Mouse (Mus musculus) neural tube, embryonic 12.5 days (tissue): ENCODE measurements at regions not wholly inside any gene's neighbourhood (a gene's known extent, or its start where the extent isn't known, plus 50 kb on each side); places are given as distances from the start of the nearest gene placed in this dataset.

Experiments used
- ATAC-seq: fragments of 200-750 bp; cut with Nextera tagmentation; 2 replicates; pipeline ENCODE4 v1.8.0; 2017; ENCODE audit warnings: low read depth, mild to moderate bottlenecking, moderate TSS enrichment, moderate library complexity; ENCODE audit not compliant: low FRiP score
- H3K27ac ChIP-seq: fragments of 300-500 bp; sonication (generic); 2 replicates; pipeline ENCODE4 v1.5.1; 2016
- H3K27me3 ChIP-seq: fragments of 300-500 bp; sonication (generic); replicated peaks from 2 replicates; pipeline ENCODE4 v1.6.1; 2016; ENCODE audit warnings: mild to moderate bottlenecking
- H3K36me3 ChIP-seq: fragments of 300-500 bp; sonication (generic); 2 replicates; pipeline ENCODE4 v1.6.1; 2016; ENCODE audit warnings: mild to moderate bottlenecking
- H3K4me1 ChIP-seq: fragments of 300-500 bp; sonication (generic); 2 replicates; pipeline ENCODE4 v1.6.1; 2016
- H3K4me2 ChIP-seq: fragments of 300-500 bp; sonication (generic); replicated peaks from 2 replicates; pipeline ENCODE4 v1.6.1; 2016; ENCODE audit warnings: mild to moderate bottlenecking
- H3K4me3 ChIP-seq: fragments of 300-500 bp; sonication (generic); 2 replicates; pipeline ENCODE4 v1.5.1; 2016
- H3K9ac ChIP-seq: fragments of 300-500 bp; sonication (generic); 2 replicates; pipeline ENCODE4 v1.6.1; 2016; ENCODE audit warnings: mild to moderate bottlenecking
- H3K9me3 ChIP-seq: fragments of 300-500 bp; sonication (generic); 2 replicates; pipeline ENCODE4 v1.6.1; 2016; ENCODE audit warnings: mild to moderate bottlenecking
- WGBS: fragments of 180-500 bp; shearing (Covaris S2); methylation state at CpG from one replicate; pipeline ENCODE4 v1.1.7; 2016; 5-methylcytosine and 5-hydroxymethylcytosine counted together

- Histone ChIP-seq H3K9ac (0 out of 2 replicates have a peak overlapping the region, but pooled peaks have one; percentile 13), H3K36me3 (no peaks in the 10 kb centered on the region), H3K9me3 (no peaks in the 10 kb centered on the region), H3K4me3 (no peak overlapping the region), H3K4me2 (peak overlapping the region; percentile 48), H3K27ac (no peak overlapping the region), H3K4me1 (peaks cover 37% of the 10 kb centered on the region), H3K27me3 (peaks cover 6% of the 10 kb centered on the region; the same call in 1 of the 2 replicates)
- WGBS: 11% methylated on average over 15 of the region's 15 CpGs
- peak; percentile 69; the same call in 1 of the 2 replicates for ATAC-seq
These were observed 58.6 kb downstream of the Mrm1 start for GRCm38 (mm10) chr11:84760622-84761196.

DNA sequence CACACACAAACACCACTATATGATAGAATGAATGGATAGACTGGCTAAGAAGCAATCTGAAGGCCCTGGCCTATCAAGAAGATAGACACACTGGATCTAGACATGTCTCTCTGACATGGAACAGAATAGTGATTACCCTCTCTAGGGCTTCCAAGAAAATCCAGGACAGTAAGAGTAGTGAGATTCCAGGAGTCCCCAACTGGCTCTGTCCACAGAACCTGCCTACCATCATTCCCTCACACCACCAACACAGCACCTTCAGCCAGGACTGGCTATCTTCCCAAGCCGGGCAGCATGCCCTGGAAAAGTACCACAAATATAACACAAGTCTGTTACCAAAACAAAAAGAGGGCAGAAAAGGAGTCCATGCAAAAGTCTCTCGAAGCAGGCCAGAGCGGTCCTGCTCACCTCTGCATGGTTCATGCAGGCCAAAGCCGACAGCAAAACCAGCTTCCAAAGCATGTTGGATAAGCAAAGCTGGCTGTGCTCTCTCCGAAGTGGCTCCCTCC, 59.8 kb downstream of the Mrm1 start:
- Histone ChIP-seq H3K4me3 (no peak overlapping the region), H3K27me3 (peaks cover 6% of the 10 kb centered on the region; the same call in 1 of the 2 replicates), H3K36me3 (no peaks in the 10 kb centered on the region), H3K9me3 (no peaks in the 10 kb centered on the region), H3K27ac (no peak overlapping the region), H3K9ac (no peak overlapping the region), H3K4me2 (no peak overlapping the region), H3K4me1 (peaks cover 27% of the 10 kb centered on the region)
- no peak for ATAC-seq
- 92% methylated on average over 5 of the region's 5 CpGs for WGBS

GRCm38 (mm10) chr11:84752007-84752406, 67.3 kb downstream of the Mrm1 start:
- Histone ChIP-seq H3K4me2 (no peak overlapping the region), H3K27me3 (no peaks in the 10 kb centered on the region), H3K4me1 (peaks cover 7% of the 10 kb centered on the region; the same call in 1 of the 2 replicates), H3K9ac (no peak overlapping the region), H3K27ac (no peak overlapping the region), H3K9me3 (no peaks in the 10 kb centered on the region), H3K4me3 (no peak overlapping the region), H3K36me3 (no peaks in the 10 kb centered on the region)
- 76% methylated on average over 6 of the region's 6 CpGs for WGBS
- no peak for ATAC-seq

DNA sequence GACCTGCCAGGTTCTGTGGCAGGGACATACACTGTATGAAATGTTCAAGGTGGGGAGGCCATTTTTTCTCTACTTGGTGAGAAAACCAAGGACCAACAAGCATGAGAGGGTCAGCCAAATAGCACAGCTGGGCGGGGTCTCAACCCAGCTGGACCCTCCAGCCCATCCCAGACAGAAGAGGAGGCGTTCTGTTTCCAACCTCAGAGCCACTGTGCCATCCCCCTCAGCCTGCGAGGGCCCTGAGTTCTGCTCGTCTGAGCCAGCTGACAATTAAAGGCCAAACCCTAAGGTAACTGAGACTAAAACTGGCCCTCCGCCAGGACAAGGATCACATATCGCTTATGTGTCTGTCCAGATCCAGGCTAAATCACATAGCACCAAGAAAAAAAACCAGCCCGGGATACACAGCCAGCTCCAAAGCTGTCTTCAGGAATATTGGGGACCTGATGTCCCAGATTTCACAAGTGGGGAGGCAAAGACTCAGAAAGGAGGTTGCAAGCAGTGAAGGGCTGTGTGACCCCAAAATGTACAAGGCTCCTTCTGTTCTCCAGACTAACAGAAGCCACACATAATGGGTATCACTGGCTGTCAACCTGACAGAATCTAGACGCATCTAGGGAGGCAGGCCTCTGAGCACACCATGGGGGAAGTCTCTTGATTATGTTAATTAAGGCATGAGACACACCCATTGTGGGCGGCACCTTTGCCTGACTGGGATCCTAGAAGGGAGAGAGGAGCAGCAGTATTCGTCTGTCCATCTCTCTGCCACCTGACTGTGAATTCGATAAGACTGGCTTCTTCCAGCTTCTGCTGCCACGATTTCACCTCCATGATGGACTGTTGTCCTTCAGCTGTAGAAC, 69.6 kb downstream of the Mrm1 start:
- H3K27ac ChIP-seq: no peak overlapping the region
- H3K9me3 ChIP-seq: no peaks in the 10 kb centered on the region
- peaks cover 15% of the 10 kb centered on the region for H3K4me1 ChIP-seq
- H3K4me2 ChIP-seq: no peak overlapping the region
- 47% methylated on average over 12 of the region's 12 CpGs for WGBS
- H3K36me3 ChIP-seq: no peaks in the 10 kb centered on the region
- no peak overlapping the region for H3K4me3 ChIP-seq
- H3K9ac ChIP-seq: no peak overlapping the region
- H3K27me3 ChIP-seq: no peaks in the 10 kb centered on the region
- ATAC-seq: no peak

DNA sequence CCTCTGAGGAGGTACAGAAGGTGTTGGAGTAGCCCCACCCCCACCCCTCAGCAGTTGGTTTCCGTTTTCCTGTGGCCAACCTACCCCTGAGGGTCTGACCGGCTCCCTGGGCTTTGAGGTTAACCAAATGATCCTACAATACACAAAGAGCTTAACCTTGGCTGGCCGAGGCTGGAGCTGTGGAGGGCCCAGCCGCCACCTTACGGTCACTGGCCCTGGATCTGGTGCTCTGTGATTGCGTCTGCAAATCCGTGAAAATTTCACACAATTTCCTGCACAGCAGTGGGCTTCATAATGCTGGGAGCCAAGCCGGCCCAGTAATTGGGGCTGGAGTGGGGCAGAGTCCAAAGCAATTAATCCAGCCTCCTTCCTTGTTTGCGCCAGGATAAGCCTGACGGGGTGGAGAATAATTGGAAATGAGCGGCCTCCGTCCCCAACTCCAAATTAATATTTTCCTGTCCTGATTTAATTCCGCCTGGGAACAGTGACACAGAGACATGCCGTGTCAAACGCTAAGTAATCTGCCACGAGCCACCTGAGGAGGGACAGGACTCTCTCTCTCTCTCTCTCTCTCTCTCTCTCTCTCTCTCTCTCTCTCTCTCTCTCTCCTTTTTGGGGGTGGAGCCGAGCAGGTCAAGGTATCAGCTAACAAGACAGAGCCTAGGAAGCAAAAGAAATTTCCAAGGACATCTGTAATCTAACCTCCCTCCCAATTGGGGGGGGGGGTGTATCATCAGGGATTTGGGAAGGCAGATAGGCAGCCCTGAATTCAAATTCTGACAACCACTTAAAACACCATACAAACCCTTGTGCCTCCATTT, 80.3 kb downstream of the Mrm1 start:
- Histone ChIP-seq H3K4me1 (peaks cover 5% of the 10 kb centered on the region; the same call in 1 of the 2 replicates), H3K27ac (no peak overlapping the region), H3K36me3 (no peaks in the 10 kb centered on the region), H3K9ac (no peak overlapping the region), H3K9me3 (no peaks in the 10 kb centered on the region), H3K27me3 (peaks cover 7% of the 10 kb centered on the region; the same call in 1 of the 2 replicates), H3K4me2 (no peak overlapping the region), H3K4me3 (no peak overlapping the region)
- no peak for ATAC-seq
- WGBS: 22% methylated on average over 17 of the region's 17 CpGs

DNA sequence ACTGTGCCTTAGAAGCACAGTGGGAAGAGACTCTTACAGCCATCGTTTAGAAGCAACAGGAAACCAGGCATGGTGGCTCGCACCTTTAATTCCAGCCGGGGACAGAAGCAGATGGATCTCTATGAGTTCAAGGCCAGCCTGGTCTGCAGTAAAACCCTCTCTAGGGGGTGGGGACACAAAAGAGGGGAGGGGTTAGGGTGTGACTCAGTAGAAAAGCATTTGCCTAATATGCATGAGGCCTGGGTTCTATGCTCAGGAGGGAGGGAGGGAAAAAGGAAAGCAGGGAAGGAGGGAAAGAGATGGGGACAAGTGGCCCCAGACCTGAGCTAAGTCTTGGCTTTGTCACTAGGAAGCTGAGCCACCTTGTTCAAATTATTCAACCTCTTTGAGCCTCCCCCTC, 81.2 kb downstream of the Mrm1 start:
- 51% methylated on average over 3 of the region's 3 CpGs for WGBS
- Histone ChIP-seq H3K27me3 (peaks cover 7% of the 10 kb centered on the region; the same call in 1 of the 2 replicates), H3K4me1 (peaks cover 5% of the 10 kb centered on the region; the same call in 1 of the 2 replicates), H3K4me2 (no peak overlapping the region), H3K27ac (no peak overlapping the region), H3K9ac (no peak overlapping the region), H3K4me3 (no peak overlapping the region), H3K9me3 (no peaks in the 10 kb centered on the region), H3K36me3 (no peaks in the 10 kb centered on the region)
- no peak for ATAC-seq

GRCm38 (mm10) chr11:84731890-84732289, 87.4 kb downstream of the Mrm1 start:
- no peak overlapping the region for H3K9ac ChIP-seq
- no peaks in the 10 kb centered on the region for H3K27me3 ChIP-seq
- H3K9me3 ChIP-seq: no peaks in the 10 kb centered on the region
- H3K36me3 ChIP-seq: no peaks in the 10 kb centered on the region
- H3K27ac ChIP-seq: no peak overlapping the region
- no peak for ATAC-seq
- WGBS: 58% methylated on average over 6 of the region's 6 CpGs
- peaks cover 23% of the 10 kb centered on the region for H3K4me1 ChIP-seq
- no peak overlapping the region for H3K4me2 ChIP-seq
- no peak overlapping the region for H3K4me3 ChIP-seq

DNA sequence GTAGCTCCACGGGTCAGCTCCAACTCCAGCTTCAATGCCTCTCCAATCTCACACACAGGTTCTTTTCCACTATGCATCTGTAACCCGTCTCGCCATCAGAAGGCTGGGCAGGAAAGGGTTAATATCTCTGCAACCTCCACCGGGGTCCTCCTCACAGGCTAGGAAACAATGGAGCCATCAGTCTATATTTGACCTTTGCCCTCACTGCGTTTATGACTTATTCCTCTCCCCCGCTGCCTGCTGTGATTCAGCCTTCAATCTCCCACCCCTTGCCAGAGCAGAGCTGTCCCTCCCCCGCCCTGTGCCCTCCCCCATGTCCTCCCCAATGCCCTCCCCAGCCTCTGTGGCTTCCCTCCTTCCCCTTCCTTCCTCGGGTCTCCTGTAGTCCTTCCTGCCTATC, 89.1 kb downstream of the Mrm1 start:
- Histone ChIP-seq H3K4me3 (no peak overlapping the region), H3K9ac (no peak overlapping the region), H3K27ac (no peak overlapping the region), H3K4me2 (no peak overlapping the region), H3K4me1 (peaks cover 37% of the 10 kb centered on the region), H3K36me3 (no peaks in the 10 kb centered on the region), H3K27me3 (no peaks in the 10 kb centered on the region), H3K9me3 (no peaks in the 10 kb centered on the region)
- ATAC-seq: no peak
- 19% methylated on average over 8 of the region's 8 CpGs for WGBS

- Histone ChIP-seq H3K9ac (no peak overlapping the region), H3K4me3 (no peak overlapping the region), H3K27me3 (no peaks in the 10 kb centered on the region), H3K27ac (no peak overlapping the region), H3K4me2 (no peak overlapping the region), H3K36me3 (no peaks in the 10 kb centered on the region), H3K9me3 (no peaks in the 10 kb centered on the region), H3K4me1 (peaks cover 43% of the 10 kb centered on the region)
- ATAC-seq: peak; percentile 48; the same call in 1 of the 2 replicates
- 10% methylated on average over 2 of the region's 2 CpGs for WGBS
These were observed 90.1 kb downstream of the Mrm1 start for GRCm38 (mm10) chr11:84729189-84729588.

GRCm38 (mm10) chr11:84725936-84726613, 93.2 kb downstream of the Mrm1 start:
- H3K4me3 ChIP-seq: no peak overlapping the region
- 0 out of 2 replicates have a peak overlapping the region, but pooled peaks have one; percentile 28 for H3K27ac ChIP-seq
- no peak overlapping the region for H3K9ac ChIP-seq
- peak overlapping the region; percentile 14; the same call in 1 of the 2 replicates for H3K4me2 ChIP-seq
- no peaks in the 10 kb centered on the region for H3K36me3 ChIP-seq
- ATAC-seq: peak; percentile 72
- H3K27me3 ChIP-seq: no peaks in the 10 kb centered on the region
- H3K9me3 ChIP-seq: no peaks in the 10 kb centered on the region
- H3K4me1 ChIP-seq: peaks cover 32% of the 10 kb centered on the region
- WGBS: 45% methylated on average over 18 of the region's 18 CpGs

DNA sequence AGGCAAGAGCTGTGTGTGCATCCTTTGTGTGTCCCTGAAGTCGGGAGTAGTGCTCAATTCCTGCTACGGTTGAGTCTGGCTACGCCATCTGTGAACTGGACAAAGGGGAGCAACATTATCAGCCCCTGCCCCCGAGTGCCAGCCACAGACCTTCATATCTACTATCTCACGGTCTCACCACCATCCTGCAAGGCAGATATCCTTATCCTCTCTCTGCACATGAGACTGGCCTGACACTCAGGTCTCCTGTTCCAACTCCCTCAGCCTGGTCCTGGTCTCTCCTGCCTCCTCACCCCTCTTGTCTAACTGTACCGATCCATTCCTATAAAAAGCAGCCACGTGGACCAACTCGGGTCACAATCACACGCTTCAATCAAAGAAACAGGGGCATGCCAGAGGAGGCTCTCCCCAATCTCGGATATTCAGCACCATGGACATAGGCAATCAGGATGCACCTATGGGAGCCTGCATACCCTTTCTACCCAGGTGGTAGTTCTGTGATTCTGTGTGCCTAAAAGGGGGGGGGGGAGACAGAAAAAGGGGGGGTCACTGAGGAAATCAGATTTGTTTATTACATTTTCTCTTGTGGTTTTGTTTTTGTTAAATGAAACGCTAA, 94.0 kb downstream of the Mrm1 start:
- H3K4me1 ChIP-seq: peaks cover 30% of the 10 kb centered on the region
- no peaks in the 10 kb centered on the region for H3K27me3 ChIP-seq
- no peak for ATAC-seq

More for the DNA sequence above, 94.0 kb downstream of the Mrm1 start:
- H3K4me2 ChIP-seq: no peak overlapping the region
- no peak overlapping the region for H3K4me3 ChIP-seq
- H3K9me3 ChIP-seq: no peaks in the 10 kb centered on the region
- no peak overlapping the region for H3K9ac ChIP-seq
- no peak overlapping the region; the same call in 1 of the 2 replicates for H3K27ac ChIP-seq
- no peaks in the 10 kb centered on the region for H3K36me3 ChIP-seq
- 46% methylated on average over 11 of the region's 11 CpGs for WGBS
